Mouse (Mus musculus) retina, postnatal 1 day (tissue): Measurements from ENCODE around the gene Ilkap.

Experiments
- DNase-seq: peaks from one replicate; pipeline ENCODE4 v3.0.0-alpha.2; 2012

The Ilkap gene

DNA sequence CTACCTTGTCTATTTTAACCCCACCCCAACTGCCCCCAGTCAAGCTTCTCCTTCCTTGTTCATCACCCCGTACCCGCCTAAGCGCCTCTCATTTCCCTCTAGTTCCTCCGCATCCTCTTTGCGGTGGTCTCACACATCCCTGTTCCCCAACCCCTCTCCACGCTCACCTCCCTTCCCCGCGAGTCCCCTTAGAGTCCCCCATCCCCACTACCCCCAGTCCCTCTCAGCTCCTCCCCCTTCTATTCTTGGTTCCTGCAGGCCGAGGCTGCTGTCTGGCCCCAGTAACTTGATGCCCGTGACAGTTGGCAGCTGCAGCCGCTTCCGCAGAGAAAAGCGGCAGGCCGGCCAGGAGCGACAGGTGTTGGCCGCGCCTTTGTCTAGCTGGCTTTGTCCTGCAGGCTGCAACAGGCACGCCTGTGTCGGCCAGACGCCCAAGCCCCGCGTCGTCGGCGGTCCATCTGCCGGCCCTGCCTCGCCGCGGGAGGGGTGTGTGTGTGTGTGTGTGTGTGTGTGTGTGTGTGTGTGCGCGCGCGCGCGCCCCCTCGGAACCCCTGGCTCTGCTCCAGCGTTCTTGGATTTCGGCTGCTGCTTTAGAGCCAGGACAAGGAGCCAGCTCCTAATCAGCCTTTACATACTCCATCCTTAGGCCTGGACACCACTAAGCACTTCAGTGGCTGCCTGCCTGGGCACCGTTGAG, 15.4 kb upstream of the Ilkap start, which contains the start of gene Hes6:
Gene Hes6, minus strand, starts transcription at position 141 of the 697 bp plus-strand sequence.
- DNase-seq: peak; percentile 99

DNA sequence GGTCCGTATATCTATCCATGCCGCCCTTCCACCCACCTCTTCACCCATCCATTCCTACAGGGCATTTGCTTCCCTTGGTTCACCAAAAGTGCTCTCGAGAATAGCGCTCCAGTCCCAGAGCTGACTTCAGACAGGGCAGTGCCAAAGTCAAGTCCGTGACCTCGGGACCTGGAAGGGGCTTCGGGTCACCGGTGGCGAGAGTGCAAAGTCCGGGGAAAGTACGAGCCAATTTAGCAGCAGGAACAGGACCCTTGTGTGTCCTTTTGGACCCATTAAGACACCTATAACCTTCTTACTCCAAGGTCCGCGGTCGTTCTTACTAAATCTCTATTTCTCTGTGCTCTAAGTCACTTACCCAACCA, 14.9 kb upstream of the Ilkap start:
- no peak for DNase-seq

DNA sequence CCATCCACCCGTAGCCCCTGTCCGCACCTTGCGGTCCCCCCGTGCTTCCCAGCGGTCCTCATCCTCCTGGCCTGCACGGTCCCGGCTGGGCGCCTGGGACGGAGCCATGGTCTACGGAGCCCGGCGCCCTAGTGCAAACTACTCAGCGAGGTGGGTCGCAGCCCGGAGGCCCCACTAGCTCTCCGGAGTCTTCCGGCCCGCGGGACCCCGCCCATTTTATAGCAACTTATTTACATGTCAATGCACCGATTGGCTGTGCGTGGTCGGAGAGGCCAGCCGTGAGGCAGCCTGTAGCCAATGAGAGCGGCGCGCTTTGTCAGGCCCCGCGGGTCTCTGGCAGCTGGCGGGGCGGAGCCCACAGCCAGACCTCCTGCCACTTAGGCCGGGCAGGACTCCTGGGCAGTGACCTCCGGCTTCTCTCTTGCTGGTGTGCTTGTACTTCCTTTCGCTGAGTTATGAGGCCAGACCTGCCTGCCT, 14.5 kb upstream of the Ilkap start:
- peak; percentile 99 for DNase-seq

DNA sequence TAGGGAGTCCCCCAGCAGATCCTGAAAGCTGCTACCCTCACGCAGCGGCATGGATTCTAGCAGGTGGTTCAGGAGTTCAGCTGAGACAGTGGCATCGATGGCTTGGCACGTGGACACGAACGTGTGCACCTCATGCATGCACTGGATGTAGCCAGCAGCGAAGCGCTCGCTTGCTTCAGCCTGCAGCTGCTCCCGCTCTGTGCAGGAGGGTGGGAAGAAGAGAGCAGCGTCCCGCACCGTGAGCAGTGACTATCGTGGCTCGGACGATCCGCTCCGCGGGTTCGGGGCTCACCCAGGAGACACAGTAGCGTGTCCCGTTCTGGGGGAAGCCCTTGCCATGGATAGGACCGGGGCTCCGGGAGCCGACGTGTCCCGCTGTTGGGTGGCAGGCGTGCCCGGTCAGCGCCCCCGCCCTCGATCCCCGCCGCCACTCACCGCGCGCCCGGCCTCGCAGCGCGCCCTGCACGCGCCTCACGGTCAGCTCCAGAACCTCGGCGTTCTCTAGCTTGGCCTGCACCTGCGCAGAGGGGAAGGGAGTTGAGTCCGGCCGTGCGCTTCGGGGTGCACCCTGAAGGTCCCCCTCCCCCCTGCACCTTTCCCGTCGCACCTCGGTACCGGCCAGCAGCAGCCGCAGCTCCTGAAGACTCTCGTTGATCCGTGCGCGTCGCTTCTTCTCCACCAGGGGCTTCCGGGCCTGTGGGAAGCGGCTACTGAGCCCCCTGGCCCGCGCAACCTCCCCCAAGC, 13.8 kb upstream of the Ilkap start:
- DNase-seq: peak; percentile 65

DNA sequence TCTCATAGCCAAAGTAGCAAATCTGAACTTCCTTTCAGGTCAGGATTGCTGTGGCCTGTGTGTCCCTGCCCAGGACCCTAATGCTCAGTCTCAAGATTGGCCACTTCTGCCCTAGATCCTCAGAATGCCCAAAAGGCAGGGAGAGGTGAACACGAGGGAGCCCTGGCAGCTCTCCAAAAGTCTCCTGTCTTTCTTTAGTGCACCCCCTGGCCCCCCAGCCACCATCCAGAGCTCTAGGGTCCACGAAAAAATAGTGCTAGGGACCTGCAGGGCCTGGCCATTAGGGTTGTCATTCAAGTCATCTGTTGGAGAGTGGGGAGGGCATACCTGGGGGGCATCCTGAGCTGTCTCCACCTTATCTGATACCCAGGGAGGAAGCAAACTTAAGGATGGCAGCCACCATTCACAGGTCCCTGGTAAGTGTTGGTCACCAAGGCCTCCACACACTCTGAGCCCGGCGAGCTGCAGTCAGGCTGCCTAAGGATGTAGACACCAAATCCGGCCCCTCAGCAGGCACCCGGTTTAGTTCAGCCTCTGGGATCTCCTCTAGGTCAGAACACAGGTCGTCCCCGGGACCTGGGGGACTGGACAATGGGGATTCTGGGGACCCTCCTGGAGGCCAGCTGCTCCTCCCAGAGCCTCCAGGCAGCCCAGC, 13.1 kb upstream of the Ilkap start:
- DNase-seq: no peak

DNA sequence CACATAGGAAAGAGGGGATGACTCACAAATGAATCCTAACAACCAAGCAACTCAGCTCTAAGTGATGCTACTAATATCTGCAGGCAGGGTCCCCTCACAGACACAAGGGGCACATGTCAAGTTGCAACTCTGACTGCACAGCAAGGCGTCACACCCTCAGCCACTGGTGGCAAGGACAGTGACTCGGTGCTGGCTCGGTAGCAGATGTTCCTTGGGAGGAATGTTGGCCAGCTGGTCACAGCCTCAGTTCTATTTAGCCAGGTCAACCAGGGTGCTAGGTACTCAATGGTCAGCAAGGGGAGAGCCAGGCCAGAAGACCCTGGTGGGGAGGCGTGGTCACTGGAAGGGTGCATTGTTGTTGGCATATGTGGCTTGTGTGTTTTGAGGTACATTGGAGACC, 9.2 kb upstream of the Ilkap start:
- no peak for DNase-seq

DNA sequence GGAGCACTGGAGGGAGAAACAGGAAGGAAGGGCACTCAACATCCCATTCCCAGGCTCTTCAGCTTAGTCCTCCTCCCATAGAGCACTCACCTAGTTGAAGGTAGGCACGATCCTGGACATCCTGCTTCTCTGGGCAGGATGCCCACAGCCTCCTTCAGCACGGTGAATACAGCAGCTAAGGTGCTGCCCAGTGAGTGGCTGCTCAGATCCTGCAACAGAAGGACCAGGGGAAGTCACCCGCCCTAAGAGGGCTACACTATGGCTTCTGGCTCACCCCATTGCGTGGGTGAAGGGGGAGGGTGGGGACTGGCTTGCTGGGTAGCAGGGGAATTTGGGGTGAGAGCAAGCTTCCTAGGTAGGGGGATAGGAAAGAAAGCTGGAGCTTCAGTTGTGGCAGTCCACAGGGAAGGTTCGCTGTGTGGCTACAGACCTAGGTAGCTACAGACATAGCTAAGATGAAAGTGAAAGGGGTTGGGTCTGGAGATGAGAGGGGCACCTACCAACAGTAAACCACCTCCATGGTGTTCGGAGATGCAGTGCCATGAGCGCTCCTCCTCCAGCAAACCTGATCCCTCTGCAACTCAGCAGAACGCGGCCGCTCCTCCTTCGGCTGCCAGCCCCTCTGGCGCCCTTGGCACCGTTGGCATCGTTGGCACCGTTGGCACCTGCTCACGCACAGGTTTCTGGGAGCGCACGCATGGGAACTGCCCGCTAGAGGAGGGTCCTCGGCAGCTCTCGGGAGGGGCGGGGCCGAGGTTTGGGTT, 7.0 kb upstream of the Ilkap start:
- no peak for DNase-seq

DNA sequence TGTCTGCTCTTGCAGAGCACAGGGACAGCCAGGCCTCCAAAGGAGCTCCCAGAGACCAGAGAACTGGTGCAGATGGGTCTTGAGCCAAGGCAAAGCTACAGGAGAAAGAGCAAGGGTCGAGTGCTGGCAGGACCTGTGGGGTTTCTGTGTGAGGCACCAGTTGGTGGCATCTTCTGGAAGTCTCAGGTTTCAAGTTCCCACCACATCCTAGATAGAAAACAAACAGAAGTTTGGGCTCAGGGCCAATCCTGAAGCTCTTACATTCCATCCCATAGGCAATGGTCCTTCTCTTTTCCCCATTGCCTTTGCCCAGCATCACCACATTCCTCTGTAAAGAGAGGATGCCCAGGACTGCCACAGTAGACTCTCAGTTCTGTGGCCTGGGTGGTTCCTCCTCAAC, 6.4 kb upstream of the Ilkap start:
- DNase-seq: no peak

DNA sequence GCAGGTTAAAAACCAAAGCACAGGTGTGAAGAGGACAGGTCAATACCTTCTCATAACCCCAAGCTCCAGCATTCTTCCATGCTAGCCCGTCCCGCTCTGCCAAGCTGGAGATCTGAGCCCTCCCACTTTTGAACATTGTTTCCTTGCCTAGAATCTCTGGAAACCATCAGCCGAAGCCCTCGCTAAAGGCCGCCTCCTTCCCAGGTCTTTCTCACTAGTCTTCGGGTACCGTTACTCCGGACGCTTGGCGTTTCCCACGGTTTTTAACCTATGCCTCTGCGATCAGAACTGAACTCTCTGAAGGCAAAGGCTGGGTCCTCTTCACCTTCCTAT, 722 bp downstream of the Ilkap start:
- DNase-seq: no peak

DNA sequence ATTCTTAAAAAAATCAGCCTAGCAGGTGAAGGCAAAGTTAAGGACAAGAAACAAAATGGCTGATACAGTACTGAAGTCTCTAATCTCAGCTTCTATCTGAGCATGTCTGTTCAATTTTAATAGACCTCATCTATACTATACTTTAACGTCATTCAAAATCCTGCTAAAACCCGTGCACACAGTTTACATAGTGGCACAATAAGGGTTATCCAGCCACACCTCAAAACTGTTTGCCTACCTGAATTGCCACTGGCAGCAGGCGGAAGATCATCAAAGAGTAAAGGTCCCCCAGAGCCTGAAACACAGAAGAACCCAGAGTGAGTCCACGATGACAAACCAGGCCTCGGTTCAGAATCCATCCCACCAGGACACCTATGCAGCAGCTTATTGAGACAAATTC, 8.2 kb downstream of the Ilkap start:
- DNase-seq: no peak

DNA sequence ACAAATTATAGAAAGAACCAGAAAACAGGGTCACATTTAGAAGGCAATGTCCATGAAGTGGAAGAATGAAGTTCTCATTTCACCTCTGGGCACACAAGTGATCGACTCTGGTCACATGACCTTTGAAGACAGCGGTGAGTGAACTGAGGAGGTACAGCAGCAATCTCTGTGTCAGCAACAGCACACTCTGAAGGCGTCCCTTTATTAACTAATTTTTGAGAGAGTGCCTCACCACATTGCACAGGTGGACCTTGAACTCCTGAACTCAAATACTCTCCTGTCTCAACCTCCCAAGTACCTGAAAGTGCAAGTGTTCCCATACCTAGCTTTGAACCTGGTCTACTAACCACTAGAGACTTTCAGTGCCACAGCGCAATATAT, 17.5 kb downstream of the Ilkap start:
- DNase-seq: no peak

DNA sequence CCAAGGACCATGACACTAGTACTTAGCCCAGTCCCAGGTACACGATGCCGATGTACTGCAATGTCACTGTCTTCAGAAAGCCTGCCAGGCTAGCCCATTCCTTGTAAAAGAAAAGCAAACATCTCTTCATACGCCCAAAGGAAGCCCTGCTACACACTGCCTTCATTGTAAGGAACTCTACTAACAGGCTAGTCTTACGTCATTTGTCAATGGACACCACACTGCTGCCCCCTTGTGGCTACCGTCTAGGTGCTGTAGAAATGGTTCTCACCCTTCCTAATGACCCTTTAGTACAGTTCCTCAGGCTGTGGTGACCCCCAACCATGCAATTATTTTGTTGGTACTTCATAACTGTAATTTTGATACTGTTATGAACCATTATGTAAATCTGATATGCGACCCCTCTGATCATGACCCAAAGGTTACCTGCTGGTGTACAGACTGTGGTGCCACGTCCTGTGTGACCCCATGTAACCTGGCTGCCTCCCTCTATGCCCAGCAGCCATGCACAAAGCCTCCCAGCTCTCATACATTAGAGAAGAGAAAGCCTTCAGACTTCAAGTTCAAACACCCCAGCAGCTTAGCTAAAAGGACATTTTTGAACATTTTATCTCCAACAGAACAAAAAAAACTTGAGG, 18.0 kb downstream of the Ilkap start:
- DNase-seq: peak; percentile 89

DNA sequence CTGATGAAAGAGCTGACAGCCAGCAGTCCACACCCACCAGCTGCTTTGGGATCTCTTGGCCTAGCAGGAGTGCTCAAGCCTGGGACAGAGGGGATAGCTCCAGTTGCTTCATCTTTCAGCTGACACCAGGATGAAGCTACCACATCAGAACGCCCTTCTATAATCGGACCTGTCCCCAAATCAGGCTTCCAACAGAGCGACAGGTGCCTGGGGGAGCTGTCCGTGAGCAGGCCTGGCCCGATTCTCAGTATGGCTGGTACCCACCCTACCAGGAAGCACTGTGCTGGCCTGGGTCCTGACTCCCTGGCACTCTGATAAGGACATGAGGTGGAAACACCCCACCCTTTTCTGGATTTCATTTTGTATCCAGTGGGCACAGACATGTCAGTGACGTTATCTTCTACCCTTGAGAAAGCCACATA, 25.2 kb downstream of the Ilkap start:
- no peak for DNase-seq

DNA sequence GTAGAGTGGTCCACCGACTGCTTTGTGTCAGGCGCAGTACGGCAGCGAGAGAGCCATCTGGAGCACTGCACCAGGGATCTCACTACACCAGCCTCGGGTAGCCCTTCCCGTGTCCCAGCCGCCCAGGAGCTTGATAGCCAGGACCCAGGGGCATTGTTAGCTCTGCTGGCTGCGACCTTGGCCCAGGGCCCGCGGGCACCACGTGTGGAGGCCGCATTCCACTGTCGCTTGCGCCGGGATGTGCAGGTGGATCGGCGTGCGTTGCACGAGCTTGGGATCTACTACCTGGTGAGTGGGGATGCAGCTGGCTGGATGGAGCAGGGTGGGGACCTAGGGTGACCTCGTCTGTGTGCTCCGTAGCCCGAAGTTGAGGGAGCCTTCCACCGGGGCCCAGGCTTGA, 28.6 kb downstream of the Ilkap start:
- DNase-seq: peak; percentile 10

DNA sequence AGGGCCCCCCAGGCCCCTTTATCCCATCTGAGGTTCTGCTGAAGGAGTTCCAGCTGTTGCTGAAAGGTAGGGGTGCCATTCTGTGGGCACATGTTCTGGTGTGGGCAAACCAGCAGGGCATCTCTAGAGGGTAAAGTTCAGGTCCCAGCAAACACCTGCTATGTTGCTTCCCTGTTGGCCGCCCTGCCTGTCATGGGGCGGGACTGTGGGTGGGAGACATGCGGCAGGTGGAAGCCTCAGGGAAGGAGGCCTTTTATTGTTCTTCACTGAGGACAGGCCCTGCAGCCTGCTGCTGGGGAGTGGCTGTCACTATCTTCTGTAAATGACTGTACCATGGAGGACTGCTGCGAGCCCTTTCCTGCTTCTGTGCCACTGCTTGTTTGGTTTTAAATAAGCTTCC, 29.2 kb downstream of the Ilkap start:
- no peak for DNase-seq

DNA sequence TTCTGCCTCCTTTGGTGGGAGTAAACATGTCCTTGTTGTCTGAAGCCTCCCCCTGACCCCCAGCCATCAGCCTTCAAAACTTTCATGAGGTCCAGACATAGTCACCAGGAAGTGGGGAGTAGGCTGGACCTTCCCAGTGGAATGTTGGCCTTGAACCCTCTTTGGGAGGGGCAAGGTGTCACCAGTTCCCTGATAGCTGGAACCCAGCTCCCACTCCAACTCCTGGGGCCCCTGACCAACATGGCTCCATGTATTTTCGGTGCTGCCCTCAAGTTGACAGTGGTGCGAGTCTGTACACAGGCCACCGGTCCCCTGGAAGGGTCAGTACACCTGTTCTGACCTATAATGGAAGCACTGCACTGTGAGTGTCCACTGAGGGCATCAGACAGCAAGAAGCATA, 31.3 kb downstream of the Ilkap start:
- no peak for DNase-seq

DNA sequence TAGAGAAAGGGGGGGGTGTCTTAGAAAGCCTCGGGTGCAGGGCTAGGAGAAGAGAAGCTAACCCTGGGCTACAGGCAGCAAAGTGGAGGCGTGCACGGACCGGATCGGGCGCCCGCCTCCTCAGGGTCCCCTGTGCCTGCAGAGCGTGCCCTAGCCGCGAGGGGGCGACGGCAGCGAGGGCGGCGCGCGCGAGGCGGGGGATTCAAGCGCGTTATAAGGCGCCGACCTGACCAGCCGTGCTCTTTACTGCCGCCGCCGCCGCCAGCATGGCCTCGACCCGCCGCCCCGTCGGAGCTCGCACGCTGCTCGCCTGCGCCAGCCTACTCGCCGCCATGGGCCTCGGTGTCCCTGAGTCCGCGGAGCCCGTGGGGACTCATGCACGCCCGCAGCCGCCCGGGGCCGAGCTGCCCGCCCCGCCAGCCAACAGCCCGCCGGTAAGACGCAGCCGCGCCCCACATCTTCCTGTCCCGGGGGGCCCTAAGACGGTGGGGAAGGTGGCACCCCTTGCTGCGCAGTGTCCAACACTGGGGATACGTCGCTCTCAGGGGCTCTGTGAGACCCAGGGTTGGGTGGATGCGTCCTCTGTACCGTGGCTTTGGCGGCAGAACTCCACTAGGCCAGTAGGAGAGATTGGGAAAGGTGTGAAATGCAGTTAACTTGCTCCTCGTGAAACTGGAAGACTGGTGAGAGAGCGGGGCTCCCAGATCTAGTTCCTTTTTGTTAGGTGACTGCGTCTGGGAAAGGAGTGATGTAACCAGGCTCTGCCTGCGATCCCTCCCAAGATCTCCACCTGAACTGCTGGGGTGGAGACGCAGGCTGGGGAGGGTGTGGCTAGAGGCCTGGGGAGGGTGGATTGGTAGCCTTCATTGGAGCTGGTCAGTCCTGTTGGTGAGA, 32.2 kb downstream of the Ilkap start, which contains the start of gene Erfe:
Gene Erfe, plus strand, starts transcription at position 216 of the 894 bp plus-strand sequence.
- peak; percentile 84 for DNase-seq

DNA sequence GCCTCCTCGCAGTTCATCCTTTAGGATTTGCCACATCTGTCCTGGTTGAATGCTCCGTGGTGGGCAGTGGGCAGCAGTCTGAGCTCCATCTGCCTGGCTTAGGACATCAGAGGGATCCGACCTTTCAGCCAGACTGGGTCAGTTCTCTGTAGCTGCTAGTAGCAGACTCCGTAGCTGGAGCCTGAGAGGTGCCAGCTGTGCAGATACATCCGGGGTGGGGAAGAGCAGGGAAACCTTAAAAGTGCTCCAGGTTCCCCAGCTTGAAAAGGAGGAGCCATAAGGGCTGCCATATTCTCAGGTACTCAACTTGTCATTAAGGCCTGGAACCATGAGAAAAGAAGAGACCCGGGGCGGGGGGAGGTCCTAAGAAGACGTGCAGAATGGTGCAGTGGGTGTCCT, 32.8 kb downstream of the Ilkap start:
- DNase-seq: no peak

DNA sequence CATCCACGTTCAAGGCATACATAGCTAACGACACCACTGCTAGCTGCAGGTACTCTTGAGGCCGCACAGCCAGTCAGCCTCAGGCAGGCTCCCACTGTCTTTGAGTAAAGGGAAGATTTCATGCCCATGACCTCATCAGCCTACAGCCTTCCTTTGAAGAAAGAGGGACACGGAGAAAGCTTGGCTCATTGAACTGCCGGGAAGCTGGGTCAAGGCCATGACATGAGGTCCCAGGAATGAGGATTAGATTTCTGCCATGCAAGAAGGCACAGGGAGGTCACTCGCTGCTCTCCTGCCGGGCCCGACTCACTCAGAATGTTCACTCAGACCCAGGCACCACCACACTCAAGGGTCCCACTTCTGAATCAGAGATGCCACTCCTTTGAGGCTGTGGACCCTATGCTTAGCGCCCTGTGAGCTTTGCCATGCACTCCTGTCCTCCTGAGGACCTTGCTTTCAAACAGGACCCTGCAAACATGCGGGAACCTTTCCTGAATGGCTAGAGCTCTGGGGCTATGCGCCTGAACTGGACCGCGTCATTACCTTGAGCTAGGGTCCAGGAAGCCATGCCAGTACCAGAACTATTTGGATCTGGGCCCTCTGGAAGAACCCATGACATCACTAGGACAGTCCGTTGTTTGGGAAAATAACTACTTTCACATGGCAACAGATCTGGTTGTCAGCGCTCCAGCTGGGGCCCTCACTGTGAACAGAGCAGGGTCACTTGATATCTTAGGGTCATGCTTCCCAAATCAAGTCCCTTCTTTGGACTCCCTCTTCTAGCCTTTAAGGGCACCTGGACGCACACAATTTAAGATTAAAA, 33.6 kb downstream of the Ilkap start:
- no peak for DNase-seq

DNA sequence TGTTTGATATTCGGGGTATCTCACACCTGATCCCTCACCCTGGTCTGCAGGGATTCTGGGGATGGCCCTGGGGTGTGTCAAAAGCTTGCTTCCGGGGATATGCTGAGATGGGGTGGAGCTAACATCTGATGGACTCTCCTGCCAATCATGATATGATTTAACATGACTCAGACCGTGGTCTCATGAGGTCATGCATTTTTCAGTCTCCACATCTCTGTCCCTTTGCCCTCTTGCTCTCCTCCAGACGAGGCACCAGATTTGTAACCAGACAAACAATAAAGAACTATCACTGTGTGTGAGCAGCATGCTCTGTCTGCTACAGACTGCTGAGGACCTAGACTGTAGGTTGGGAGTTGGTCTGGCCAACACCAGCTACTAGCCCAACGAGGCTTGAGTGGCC, 36.5 kb downstream of the Ilkap start:
- no peak for DNase-seq

DNA sequence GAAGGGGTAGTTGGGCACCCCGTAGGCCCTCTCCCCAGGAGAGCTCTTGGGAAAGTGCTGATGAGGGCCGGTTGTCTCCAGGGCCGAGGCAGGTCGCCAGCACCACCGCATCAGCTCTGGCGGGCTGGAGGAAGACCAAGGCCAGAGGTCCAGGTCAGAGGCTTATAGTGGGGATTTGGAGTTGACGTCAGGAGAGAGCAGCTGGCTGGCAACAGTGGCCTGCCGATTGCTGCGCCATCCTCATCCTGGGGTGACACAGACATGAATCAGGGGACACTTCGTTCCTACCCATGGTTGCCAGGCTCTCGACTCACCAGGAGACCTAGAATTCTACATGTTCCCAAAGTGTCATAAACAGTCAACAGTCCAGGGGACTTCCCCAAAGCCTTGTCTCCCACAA, 42.5 kb downstream of the Ilkap start:
- DNase-seq: no peak
